Mouse (Mus musculus) gastrocnemius, postnatal 14 days (tissue): ENCODE results near the gene Maml2. TPM values are rescaled to one million over a fixed set of nuclear protein-coding genes. Genes with fewer than 3 reads are reported as not detected.

Experiments
- DNase-seq: peaks from one replicate; pipeline ENCODE4 v3.0.0; 2021; ENCODE audit warnings: mixed read lengths
- intact Hi-C: fragments of 180-260 bp; cut with DNase I; formaldehyde crosslinking; loops from one replicate; pipeline ENCODE4 v1.15.1; 2025; ENCODE audit warnings: low total_unique reads
- total RNA-seq, 2 experiments: library from RNA; stranded (reverse); gene quantifications; 2 replicates each; pipeline ENCODE4 v1.2.3; 2021

Gene Maml2
- total RNA-seq, 2 experiments from 2014 or later = 3.9 to 4.9 TPM

DNA sequence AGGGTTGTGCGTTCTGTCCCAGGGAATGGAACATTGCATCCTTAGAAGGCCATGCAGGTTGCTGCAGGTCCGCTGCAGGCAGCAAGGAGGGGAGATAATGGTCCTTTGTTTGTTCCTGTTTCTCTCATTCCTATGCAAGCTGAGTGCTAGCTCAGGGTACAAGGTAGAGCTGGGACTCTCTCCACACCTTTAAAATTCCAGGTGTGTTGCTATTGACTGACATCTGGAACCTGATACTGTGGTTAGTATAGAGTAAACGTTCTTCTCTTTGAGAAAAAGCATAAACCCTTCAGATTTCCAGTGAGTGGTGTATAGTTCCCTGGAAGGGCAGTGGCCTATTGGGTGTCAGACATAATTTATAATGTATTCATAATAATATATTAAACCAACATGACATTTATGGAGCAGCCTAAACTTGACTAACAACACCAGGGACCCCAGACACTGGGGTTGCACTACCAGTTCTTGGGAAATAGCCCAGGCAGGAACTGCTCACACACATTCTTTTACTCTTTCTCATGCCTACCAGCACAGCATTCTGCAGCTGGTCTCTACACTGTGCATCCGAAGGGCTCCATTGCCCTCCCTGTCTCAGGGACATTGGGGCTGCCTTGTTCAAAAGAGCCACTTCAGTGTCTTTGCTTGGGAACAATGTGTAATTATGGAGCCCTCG lies 254.8 kb downstream of the Maml2 start:
- intact Hi-C loops = no loop called here
- no peak for DNase-seq

DNA sequence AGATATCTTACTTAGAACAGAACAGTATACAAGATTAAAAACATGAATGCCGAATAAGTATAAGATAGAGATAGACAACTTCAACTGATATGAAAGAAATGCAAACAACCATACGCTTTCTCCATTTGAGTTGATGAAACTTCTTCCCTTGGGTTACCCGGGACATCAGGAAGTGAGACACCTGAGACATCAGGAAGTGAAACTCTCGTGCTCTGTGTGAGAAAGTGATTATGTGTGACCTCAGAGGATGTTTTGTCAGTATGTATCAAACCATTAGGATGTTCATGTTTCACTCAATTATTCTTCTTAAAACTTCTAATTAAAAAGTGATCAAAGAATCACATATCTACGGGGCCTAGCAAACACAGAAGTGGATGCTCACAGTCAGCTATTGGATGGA lies 257.0 kb downstream of the Maml2 start:
- DNase-seq = no peak
- intact Hi-C loops = no loop called here

DNA sequence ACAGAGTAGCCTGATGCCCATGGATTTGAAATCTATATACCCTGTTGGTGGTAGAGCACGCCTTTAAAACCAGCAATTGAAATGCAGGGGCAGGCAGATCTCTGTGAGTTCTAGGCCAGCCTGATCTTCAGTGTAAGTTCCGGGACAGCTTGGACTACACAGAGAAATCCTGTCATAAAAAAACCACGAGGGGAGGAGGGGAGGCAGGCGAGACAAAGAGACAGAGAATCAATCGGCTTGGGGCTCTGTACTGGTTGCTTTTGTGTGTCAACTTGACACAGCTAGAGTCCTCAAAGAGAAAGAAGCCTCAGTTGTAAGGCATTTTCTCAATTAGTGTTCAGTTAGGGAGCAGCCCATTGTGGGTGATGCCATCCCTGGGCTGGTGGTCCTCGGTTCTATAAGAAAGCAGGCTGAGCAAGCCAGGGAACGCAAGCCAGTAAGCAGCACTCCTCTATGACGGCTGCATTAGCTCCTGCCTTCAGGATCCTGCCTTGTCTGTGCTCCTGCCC lies 258.3 kb downstream of the Maml2 start:
- intact Hi-C loops = no loop called here
- DNase-seq = no peak

DNA sequence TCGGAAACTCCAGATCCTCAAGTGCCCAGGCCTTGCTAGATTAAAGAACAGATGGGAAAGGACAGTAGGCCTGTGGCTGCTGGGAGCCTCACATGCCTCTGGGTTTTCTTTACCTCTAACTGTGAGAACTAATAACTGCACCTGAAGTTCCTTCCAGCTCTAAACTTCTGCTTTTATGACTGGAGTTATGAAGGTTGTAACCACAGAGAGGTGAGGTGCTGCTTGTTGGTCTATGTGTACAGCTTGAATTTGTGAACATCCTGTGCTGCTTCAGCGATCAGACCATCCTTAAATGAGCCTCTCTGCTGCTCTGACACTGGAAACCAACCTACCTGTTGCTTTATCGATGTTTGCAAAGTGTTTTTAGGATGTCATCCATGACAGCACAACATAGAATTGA lies 258.9 kb downstream of the Maml2 start:
- intact Hi-C loops = no loop called here

DNA sequence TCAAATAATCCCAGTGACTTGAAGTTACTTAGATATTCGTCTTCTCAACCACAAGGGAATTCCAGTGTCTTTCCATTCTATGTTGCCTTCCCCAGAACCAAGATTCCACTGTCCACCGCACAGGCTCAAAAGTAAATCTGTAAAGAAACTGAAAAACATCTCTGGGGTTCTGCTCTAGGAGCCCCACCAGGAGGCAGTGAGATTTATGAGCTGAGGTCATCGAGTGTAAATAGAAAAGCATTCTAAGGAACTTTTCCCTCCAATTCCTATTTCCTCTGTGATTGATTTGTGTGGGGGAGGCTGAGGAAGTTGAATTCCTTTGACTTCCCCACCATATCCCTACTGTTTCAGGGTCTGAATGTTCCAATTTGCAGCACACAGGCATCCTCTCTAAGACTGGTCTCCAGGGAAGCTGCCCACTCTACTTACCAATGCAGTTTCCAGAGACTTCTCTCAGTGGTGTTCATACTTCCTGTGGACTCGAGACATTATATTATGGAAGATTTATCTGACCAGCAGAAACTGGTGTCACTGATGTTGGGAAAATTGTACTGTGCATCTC lies 261.1 kb downstream of the Maml2 start:
- intact Hi-C loops = no loop called here
- DNase-seq = no peak

More for the DNA sequence above, 258.9 kb downstream of the Maml2 start:
- no peak for DNase-seq

DNA sequence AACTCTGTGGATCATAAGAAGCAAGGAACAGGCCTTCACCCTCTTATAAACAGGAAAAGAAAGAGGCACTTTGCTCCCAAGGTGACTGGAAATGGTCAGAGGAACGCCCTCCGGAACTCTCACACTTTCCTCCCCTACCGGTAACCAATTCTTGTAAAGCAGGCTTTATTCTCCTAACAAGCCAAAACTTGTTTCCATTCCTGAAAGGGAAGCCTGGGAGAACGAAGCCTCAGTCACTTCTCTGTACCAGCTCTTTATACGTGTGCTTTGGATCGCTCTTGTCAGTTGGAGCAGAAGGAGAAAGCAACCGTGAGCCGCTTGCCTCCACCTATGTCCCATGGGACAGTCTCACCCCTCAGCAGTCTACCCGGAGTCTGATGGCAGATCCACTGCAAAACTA lies 262.9 kb downstream of the Maml2 start:
- no peak for DNase-seq
- intact Hi-C loops = no loop called here

DNA sequence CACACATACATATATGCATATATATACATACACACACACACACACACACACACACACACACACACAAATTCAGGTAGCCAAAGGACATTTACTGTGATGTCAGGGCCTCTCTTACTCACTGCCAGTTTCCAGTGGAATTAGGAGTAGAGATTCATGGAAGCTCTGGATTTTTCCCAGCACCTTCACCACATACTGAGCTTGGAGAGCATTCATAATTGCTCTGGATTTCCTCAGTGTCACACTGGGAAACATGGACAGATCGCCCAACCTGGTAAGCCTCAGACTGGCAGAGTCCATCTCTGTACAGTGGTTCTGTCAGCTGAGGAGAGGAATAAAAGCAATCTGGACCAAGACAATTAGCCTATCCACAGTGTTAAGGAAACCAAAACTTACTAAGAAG lies 263.6 kb downstream of the Maml2 start:
- no peak for DNase-seq
- intact Hi-C loops = no loop called here

DNA sequence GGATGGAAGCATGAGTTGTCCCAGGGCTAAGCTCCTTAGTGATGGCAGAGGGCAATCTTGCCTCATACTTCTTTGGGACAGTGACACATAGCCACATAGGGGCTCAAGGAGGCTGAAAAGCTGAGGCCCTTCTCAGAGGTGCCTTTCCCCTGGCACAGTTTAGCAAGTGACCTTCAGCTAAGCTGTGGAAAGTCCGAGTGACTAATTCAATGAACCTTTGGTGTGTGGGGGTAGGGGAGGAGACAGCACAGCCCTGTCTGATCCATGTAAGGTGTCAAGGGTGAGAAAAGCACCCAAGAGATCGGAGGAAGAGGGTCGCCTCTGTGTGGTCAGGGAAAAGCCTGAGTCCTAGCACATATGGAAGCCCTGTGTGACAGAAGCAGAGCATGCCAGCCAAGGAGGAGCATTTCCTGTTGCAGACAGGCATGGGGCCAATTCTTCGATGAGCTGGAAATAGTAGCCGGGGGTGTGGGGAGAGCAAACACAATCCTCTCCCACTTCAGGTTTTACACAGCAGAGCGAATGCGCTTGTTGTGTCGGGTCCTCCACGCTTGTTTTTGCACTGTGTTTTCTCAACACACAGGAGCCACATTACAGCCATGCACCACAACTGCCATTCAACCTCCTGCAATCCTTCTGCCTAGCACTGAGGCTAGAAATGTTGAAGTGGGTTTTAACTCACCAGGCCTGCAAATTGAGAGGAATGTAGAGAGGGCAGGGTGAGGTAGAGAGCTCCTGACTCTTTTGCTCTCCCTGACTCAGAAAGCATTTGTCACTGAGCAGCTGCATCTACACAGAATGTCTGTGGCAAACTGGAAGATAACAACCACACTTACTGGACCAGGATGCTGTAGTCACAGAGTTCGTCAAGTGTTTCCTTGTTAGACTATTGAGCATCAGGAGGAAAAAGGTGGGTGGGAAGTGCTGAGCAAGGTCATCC lies 266.0 kb downstream of the Maml2 start:
- peak; percentile 40 for DNase-seq
- intact Hi-C loops = no loop called here

DNA sequence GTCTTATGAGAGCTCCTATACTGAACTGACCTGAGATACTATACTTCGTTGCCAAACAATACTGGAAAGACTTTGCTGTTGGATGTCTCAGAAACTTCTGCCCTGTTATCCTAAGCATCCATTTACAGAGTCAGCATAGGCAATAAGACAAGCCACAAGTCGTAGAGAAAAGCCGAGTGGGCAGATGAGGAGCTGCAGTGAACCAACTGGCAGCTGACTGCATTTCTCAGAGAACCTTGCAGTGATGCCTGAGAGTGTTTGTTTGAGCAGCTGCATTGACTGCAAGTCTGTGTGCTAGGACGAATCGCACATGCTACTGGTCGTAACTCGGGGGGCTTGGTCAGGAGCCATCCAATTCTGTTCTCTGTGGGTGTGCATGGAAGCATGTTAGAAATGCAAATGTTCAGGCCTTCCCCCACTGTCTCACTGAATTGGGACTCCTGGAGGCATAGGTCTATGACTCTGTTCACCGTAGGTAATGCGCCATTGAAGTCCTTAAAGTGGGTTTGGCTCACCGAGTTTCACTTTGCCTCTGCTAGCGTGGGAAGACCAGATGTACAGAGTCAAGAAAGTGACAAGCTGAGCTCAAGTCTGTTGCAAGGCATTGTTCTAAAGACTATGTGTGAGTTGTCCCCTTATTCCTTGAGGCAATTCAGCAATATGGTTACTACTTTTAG lies 267.7 kb downstream of the Maml2 start:
- no peak for DNase-seq
- intact Hi-C loops = no loop called here

DNA sequence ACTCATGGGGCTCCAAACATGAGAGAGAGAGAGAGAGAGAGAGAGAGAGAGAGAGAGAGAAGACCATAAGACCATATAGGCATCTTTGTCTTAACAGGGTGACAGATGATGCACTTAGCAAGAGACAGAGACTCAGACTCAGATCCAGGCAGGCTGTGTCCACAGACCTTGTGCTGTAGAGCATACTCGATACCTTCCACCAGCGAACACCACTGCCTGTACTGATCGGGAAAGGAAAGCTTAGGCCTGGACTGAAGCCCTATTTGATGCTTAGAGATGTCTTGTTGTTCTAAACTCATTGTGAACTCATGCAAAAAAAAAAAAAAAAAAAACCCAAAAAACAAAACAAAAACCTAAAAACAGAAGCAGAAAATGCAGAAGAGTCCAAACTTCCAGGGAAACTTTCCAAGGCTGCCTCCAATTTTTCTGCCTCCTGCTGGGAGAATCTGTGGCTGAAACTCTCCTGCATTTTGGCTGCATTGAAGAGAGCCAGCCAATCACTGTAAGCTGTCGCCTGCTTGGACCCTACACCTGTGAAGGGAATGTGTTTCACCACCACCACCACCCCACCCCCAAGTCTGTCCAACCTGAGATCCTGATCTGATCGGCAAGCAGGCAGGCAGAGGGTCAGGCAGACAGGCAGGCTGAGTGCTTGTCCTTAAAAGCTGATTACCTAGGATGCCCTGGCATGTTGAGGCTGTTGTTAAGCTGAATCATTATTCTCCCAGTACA lies 268.6 kb downstream of the Maml2 start:
- no peak for DNase-seq
- intact Hi-C loops = no loop called here

DNA sequence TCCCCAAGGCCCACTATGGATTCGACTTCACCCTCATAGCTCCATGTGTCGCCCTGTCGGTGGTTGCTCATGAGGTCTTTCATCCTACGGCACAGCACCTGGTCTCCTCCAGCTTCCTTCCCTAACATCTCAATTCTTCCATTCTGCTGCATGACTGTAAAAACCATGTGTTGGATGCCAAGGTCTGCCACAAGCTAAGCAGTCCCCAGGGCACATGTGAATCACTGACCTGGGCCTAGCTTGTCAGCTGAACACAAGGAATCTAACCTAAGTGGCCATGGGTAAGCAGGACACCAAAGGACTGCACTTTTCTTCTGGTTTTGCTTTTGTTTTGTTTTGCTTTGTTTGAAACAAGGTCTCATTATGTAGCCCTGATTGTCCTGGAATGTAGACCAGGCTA lies 271.3 kb downstream of the Maml2 start:
- intact Hi-C loops = no loop called here
- no peak for DNase-seq

DNA sequence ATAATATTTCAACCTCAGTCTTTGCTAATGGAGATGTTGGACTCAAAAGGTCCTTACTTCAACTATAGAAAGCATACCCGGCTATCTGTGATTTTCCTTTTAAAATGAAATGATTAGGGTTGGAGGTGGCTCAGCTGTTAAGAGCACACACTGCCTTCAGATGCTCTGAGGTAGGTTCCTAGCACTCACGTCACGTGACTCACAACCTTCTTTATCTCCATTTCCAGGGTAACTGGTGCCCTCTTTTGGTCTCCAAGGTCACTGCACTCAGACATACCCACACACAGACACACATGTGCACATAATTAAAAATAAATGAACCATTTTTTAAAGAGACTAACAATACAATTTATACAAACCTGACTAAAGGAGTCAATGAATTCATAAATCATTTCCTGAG lies 275.1 kb downstream of the Maml2 start:
- intact Hi-C loops = no loop called here
- DNase-seq = no peak

DNA sequence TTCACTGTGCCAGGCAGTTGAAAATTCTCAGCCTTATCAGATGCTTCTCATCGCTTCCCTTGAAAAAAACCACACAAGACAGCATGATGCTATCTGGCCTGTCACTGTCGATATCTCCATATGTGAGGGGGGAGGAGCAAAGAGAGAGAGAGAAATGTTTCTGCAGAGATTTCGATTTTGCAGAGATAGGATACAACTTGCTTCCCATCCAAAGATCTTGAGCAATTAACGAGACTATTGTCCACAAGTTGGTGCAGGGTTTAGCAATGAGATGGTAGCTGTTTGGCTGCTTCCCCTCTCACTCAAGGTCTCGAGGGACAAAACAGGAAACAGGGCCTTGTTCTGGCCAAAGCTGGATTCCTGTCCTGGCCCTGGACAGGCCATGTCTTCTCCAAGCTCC lies 276.3 kb downstream of the Maml2 start:
- no peak for DNase-seq
- intact Hi-C loops = no loop called here

DNA sequence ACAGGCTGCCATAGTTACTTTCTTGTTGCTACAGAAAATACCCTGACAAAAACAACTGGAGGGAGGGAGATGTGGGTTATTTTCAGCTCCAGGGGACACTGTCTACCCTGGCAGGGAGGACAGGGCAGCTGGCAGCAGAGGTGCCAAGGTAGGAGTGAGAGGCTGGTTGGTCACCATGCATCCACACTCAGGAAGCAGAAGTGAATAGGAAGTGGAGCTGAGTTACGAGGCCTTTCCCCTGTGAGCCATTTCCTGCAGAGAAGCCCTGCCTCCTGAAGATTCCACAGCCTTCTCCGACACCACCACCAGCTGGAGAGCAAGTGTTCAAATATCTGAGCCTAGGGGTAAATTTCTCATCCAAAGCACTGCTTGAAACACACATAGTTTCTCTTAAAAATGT lies 277.2 kb downstream of the Maml2 start:
- peak; percentile 14 for DNase-seq
- intact Hi-C loops = no loop called here

DNA sequence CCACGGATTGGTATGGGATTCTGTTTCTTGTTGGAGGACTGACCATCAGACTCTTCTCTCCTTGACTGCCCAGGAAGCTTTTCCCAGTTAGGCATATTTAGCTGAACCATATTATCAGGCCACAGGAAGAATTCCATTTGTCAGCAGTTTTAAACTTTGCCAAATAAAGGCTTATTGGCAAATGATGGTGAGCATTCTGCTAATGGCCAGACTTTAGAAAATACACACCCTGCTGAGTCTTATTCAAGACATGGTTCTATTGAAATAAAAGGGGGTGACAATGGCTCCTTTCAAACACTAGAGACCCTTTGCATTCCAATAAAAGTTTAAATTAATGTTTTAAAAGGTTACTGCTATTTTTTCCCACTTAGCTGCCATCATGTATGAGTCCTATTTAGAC lies 279.4 kb downstream of the Maml2 start:
- intact Hi-C loops = no loop called here
- DNase-seq = no peak

DNA sequence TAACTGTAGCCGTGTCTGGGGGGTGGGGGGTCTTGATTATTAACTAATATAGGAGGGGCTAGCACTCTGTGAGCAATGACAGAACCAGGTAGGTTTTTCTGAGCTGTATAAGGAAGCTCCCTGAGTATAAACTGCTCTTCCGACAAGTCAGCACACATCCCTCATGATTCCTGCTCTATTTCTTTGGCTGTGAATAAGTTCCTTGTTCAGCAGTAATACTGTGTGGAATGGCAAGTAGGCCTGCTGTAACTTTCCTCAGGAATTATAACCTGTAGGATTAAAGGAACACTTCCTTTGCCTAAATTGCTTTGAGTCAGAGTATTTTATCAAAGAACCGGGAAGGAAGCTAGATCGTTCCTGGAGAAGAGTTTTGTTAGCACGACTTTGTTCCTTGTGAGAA lies 283.4 kb downstream of the Maml2 start:
- intact Hi-C loops = no loop called here
- DNase-seq = no peak

DNA sequence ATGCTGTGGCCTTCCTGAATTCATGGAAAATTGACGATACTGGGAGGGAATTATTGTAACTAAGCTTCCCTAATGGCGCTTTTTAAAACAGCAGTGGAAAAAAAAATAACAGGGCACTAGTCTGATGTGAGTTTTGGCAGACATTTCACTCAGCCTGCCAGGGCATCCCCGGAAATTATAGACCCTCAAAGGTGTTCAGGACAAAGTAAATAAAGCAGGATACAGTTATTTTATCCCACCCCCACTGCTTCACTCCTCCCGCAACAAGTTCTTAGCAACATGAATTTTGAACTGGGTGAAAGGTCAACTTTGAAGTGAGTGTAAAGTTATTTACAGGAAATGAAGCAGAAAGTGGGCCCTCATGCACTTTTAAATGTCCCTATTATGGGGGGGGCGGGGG lies 286.2 kb downstream of the Maml2 start:
- DNase-seq = no peak
- intact Hi-C loops = no loop called here

DNA sequence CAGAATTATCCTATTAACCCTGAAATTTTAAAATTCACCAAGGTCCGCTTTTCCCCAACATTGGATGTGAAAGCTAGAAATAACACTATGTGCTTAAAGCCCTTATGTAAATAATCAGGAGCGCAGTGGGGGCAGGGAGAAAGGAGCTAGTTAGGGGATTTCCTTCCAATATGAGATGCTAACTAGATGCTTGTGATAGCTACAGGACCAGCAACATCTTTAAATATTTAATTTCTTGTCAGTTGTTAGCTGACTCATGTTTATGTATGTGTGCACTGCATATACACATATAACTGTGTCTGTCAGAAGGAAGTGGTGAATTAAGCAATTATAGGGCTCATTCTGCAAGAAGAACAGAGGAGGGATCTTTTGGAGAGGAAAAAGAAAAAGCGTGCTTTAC lies 286.7 kb downstream of the Maml2 start:
- no peak for DNase-seq
- intact Hi-C loops = no loop called here
